Mouse (Mus musculus): Measurements from ENCODE around the gene Lyzl6. TPM values are rescaled to one million over a fixed set of nuclear protein-coding genes. Genes with fewer than 3 reads are reported as not detected.

The Lyzl6 gene
- total RNA-seq, 2 experiments from 2014 or later: not detected

GRCm38 (mm10) chr11:103646301-103646700, 7.6 kb upstream of the Lyzl6 start:
- no peak for DNase-seq (ENCODE audit: low spot score in 2 of 2)

- DNase-seq (ENCODE audit: low spot score in 2 of 2): no peak
These were observed 7.0 kb upstream of the Lyzl6 start for GRCm38 (mm10) chr11:103645731-103646130.

DNA sequence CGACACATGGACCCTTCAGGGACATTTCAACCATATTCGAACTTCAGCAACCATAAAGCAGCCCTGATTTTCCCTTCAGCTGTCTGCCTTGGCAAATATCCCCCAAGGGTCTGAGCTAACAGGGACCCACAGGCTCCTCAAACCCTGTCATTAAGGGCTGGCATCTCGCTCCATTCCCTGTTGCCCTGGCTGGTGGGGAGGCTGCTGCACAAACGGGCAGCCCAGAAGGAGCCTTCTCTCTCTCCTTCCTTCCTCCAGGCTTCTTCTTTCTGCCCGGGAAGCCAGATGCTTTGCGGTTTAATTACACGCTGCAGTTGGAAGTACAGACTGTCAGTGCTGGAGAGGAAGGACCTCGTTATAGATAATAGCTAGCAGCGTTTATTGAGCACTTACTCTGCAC, 4.5 kb upstream of the Lyzl6 start:
- DNase-seq (ENCODE audit: low spot score in 2 of 2): no peak

DNA sequence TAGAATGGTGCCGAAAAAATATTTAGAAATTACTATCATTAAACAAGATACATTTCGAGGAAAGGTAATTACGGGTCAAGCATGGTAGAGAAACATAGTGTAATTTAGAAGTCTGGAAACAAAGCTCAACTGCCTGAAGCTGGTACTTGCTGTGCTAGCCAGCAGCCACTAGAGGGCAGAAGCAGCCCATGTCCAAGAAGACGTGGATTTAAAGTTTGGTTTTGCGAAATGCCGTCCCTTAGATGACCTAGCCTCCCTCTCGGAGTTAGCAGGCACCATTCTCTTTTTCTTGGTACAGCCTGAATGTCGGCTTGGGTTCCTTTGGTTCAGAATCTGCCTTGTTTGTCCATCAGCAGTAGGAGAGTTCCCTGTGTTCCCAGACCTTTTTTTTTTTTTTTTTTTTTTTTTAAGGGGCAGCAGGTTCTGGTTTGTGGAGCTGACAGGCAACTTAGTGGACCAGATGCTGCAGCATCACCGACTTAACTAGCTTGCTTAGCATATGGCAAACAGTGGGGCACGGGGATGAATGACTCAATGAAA, 787 bp upstream of the Lyzl6 start:
- peak; percentile 73 to 75 for DNase-seq (ENCODE audit: low spot score in 2 of 2)

DNA sequence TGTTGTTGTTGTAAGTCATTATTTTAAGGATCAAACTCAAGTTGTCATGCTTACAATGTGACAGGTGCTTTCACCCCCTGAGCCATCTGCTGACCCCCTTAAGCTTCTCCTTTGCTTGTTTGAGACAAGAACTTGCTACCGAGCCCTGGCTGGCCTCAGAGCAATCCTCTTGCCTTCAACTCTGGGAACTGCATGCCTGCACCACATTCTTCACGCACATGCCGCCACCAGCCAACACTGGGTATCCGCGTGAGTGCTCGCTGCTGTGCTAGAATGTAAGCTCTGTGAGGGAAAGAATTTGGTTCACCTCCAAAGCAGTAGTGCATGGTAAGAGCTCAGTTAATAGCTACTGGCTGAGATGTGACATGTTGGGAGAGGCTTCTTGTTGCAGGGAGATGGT, 2.4 kb downstream of the Lyzl6 start:
- no peak for DNase-seq (ENCODE audit: low spot score in 2 of 2)

DNA sequence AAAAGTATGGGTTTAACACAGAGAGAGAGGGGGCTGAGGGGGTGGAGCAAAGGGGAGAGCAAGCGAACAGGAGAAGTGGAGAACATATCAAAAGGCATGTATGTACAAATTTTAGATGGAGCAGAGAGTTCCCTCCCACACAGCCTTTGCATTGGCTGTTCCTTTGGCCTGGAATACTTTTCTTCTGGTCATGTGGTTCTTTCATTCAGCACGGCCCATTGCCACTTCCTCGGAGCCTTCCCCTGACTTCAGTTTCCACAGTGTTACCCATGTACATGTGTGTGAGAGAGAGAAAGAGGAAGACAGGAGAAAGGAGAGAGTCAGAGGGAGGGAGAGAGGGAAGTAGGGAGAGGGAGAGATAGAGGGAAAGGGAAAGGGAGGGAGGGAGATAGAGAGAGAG, 3.2 kb downstream of the Lyzl6 start:
- DNase-seq (ENCODE audit: low spot score in 2 of 2): no peak

DNA sequence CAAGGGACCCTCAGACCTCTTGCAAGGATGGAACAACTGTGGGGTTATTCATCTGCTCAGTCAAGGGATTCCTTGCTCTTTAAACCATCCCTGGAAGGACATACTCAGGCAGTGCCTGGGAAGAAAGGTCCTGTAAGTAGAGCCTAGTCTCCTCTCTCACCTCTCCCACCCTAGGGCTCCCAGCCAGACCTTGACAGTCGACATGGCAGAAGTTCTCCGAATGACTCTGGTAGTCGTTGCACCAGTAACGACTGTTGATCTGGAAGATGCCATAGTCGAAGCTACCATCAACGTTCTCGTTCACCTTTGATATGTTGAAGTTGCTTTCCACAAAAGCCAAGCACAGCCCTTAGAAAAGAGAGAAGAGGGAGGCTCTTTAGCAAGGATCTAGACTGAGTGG, 3.9 kb downstream of the Lyzl6 start:
- no peak for DNase-seq (ENCODE audit: low spot score in 2 of 2)

DNA sequence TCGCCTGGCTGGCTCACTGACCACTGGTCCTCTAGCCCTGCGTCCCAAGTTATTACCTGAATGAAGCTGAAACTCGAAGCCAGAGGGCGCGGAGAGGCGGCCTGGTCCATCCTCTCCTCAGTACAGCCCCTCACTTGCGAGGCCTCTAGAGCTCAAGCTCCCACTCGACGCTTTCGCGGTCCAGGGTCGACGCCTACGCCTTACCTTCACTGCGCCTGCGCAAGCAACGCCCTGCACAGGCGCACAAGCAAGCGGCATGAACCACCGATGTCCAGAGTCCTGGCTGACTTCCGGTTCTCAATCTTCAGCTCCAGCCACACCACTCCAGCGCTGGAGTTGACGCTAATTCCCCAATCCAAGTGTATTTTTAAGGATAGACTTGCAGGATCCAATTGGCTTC, 11.2 kb downstream of the Lyzl6 start:
- no peak for DNase-seq (ENCODE audit: low spot score in 2 of 2)

DNA sequence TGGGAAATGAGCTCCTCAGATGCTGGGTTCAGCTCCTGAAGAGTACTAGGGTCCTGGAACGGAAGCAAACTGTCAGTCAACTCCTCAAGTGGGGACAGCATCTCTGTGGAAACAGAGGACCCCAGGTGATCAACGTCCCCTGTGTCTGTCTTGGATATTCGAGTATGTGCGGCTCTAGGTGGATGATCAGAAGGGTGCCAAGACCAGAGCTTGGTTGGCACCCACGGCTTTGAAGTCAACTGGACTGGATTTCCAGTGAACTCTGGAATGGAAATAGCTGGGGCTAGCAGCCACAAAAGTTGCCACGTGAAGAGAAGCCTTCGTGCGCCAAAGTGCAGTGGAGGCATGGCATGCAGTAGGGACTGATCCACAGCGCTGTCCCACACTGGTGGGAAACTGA, 17.6 kb downstream of the Lyzl6 start, which contains the start of gene Gm884:
Gene Gm884, minus strand, starts transcription at position 101 of the 400 bp plus-strand sequence.
- no peak for DNase-seq (ENCODE audit: low spot score in 2 of 2)

DNA sequence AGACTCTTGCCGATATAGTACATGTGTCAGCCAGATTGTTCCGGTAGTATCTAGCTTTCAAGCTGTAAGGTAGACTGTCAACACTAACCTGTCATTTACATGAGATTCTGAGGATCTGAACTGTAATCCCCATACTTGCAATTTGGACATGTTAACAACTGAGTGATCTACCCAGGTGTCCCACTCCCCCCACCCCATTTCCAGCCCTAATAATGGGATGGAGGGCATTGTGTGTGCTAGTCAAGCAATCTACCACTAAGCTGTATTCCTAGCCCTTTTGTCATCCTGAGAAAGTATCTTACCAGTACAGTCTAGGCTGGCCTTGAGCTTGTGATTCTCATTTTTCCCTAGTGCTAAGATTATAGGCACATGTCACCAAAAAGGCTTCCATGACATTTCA, 27.9 kb downstream of the Lyzl6 start:
- DNase-seq (ENCODE audit: low spot score in 2 of 2): no peak

DNA sequence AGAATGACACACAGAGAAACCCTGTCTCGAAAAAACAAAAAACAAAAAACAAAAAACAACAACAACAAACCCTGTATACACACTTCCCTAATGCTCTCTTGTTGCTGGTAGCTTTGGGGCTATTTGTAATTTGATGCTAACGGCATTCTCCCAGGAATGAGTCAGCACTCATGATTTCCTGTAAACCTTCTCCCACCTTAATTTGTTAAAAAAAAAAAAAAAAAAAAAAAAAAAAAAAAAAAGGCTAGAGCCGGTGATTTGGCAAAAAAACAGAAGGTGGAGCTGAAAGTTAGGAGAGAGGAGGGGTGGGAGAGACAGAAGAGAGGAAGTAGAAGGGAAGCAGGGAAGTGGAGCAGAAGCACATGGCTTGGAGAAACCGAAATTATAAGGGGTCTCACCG, 32.1 kb downstream of the Lyzl6 start:
- no peak for DNase-seq (ENCODE audit: low spot score in 2 of 2)

Other genes starting within 250 kb of the Lyzl6 start
- gene Plekhm1, start 226.2 kb downstream of the Lyzl6 start, total RNA-seq (2021): 10 to 100 TPM; 18.2 to 18.8 TPM
- not detected for gene Lrrc37a, start 134.3 kb downstream of the Lyzl6 start, total RNA-seq (2021)
- gene Gm884, start 17.8 kb downstream of the Lyzl6 start, total RNA-seq (2021): under 1 TPM; 0.02 to 0.05 TPM
- 10 to 100 TPM; 84.7 to 92.0 TPM for gene Rprml, start 10.7 kb upstream of the Lyzl6 start, total RNA-seq (2021)
- gene Gosr2, start 59.0 kb upstream of the Lyzl6 start, total RNA-seq (2021): 10 to 100 TPM; 70.3 to 80.4 TPM
- under 1 TPM; 0.23 to 0.46 TPM for gene Wnt9b, start 110.9 kb upstream of the Lyzl6 start, total RNA-seq (2021)
- under 1 TPM; 0.86 to 0.98 TPM for gene Wnt3, start 135.3 kb upstream of the Lyzl6 start, total RNA-seq (2021)

All from left cerebral cortex, adult 18-20 months (tissue).